Mouse (Mus musculus) right cerebral cortex, adult 18-20 months (tissue): ENCODE measurements at regions not wholly inside any gene's neighbourhood (a gene's known extent, or its start where the extent isn't known, plus 50 kb on each side); places are given as distances from the start of the nearest gene placed in this dataset.

Source experiments
- DNase-seq: peaks from one replicate; pipeline ENCODE4 v3.0.0; 2022; ENCODE audit warnings: mixed read lengths

GRCm38 (mm10) chr4:67673961-67674360, 846.6 kb downstream of the Tlr4 start:
- DNase-seq, result no peak

DNA sequence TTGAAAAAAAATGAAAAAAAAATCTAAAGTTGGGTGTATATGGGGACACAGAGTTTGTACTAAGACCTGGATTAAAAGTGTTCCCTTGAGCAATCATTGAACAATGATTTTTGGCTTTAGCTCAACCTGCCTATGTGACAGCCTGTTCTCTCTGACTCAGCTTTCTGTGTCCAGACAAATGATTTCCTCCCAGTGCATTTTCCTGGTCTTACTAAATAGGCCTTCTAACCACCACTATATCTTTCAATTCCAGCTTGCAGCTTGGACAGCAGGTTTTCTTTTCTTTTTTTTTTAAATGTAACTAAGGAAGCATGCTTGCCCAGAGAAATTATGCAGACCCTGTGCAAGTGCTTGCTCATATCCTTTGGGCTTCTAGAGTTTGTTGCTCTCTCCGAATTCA, 850.2 kb downstream of the Tlr4 start:
- no peak for DNase-seq

GRCm38 (mm10) chr4:67698438-67698837, 871.1 kb downstream of the Tlr4 start:
- no peak for DNase-seq
